Mouse (Mus musculus) effector memory CD4-positive, alpha-beta T cell, adult 5 months (primary cell): ENCODE results near the gene Qk. TPM values are rescaled to one million over a fixed set of nuclear protein-coding genes. Genes with fewer than 3 reads are reported as not detected.

Experiments
- polyA plus RNA-seq: library from polyadenylated mRNA; unstranded; fragments of 100-300 nt; shearing (Covaris generic); gene quantifications from one replicate; pipeline ENCODE4 v1.2.1, GENCODE M21; 2017

Qk gene
- 81.2 TPM for polyA plus RNA-seq

DNA sequence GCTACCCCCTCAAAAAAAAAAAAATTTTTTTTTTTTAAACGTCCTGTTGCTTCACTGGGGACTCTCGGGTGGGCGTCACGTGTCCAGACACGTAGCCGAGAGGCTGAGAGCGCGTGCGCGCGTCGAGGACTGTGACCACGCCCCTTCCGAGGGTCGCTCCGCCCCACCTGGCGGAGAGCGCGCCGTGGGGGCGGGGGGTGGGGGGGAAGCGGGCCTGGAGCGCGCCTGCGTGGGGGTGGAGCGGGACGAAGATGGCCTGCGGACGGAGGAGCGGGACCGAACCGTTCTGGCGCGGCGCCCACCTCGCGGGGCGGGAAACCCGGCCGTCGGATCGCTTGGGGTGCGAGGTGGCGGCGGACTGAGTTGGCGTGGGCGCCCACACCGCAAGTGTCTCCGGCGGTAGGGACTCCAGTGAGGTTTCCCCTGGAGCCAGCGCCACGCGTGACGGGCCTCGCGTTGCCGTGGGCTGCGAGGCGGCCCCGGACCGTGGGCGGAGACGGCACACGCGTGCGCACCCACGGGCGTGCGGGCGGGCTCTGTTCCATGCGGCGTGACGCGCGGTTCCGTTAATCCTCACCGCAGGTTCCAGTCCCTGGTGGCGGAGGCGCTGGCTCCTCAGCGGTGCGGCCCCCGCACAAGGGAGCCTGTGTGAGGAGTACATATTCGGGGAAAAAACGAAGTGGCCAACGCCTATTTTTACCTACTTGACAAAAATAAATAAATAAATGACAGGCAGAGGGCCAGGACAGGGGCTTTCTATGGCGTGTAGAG, at the start of gene Qk:
Gene Qk (minus strand): TSS at position 170 of the 771 bp plus-strand sequence.

